Mouse (Mus musculus) heart, embryonic 13.5 days (tissue): ENCODE results near the gene Slc4a8. TPM values are rescaled to one million over a fixed set of nuclear protein-coding genes. Genes with fewer than 3 reads are reported as not detected.
"Not testable (repeated sequence)": the region's sequence is repeated elsewhere in the genome, so short reads cannot be mapped to it uniquely, and the experiment has no call there.

Source experiments
- ATAC-seq: fragments of 200-750 bp; cut with Nextera tagmentation; 2 replicates; pipeline ENCODE4 v1.8.0; 2017; ENCODE audit warnings: moderate TSS enrichment; ENCODE audit not compliant: insufficient number of reproducible peaks, low FRiP score, low TSS enrichment; ENCODE audit errors: extremely low read depth
- H3K27ac ChIP-seq: fragments of 300-500 bp; sonication (generic); replicated peaks from 2 replicates; pipeline ENCODE4 v1.5.1; 2015; ENCODE audit warnings: moderate library complexity, mild to moderate bottlenecking, inconsistent platforms
- H3K27me3 ChIP-seq: fragments of 300-500 bp; sonication (generic); replicated peaks from 2 replicates; pipeline ENCODE4 v1.6.1; 2015; ENCODE audit warnings: mild to moderate bottlenecking, inconsistent platforms
- H3K36me3 ChIP-seq: fragments of 300-500 bp; sonication (generic); 2 replicates; pipeline ENCODE4 v1.6.1; 2015; ENCODE audit warnings: mild to moderate bottlenecking, inconsistent platforms
- H3K4me1 ChIP-seq: fragments of 300-500 bp; sonication (generic); 2 replicates; pipeline ENCODE4 v1.6.1; 2015; ENCODE audit warnings: inconsistent platforms
- H3K4me2 ChIP-seq: fragments of 300-500 bp; sonication (generic); 2 replicates; pipeline ENCODE4 v1.6.1; 2015; ENCODE audit warnings: inconsistent platforms, mild to moderate bottlenecking, moderate library complexity
- H3K4me3 ChIP-seq: fragments of 300-500 bp; sonication (generic); 2 replicates; pipeline ENCODE4 v1.5.1; 2015; ENCODE audit warnings: moderate library complexity, mild to moderate bottlenecking, inconsistent platforms
- H3K9ac ChIP-seq: fragments of 300-500 bp; sonication (generic); 2 replicates; pipeline ENCODE4 v1.6.1; 2015; ENCODE audit warnings: inconsistent platforms, mild to moderate bottlenecking, moderate library complexity
- H3K9me3 ChIP-seq: fragments of 300-500 bp; sonication (generic); 2 replicates; pipeline ENCODE4 v1.6.1; 2016; ENCODE audit warnings: inconsistent platforms
- WGBS: fragments of 180-500 bp; shearing (Covaris S2); methylation state at CpG from one replicate; pipeline ENCODE4 v1.1.7; 2015; ENCODE audit warnings: mixed read lengths; 5-methylcytosine and 5-hydroxymethylcytosine counted together
- polyA plus RNA-seq: library from polyadenylated mRNA; unstranded; fragments of >200 nt; fragmentation: Nextera tagmentation; extraction: Ambion mirVana; gene quantifications from 2 replicates; pipeline ENCODE4 v1.2.1, GENCODE M21; 2015

Slc4a8 gene
- polyA plus RNA-seq, 1 experiment from 2014 or later: 1.1 TPM

- no peak for ATAC-seq
Measured at GRCm38 (mm10) chr15:100810243-100810642, 48.7 kb downstream of the Slc4a8 start.

DNA sequence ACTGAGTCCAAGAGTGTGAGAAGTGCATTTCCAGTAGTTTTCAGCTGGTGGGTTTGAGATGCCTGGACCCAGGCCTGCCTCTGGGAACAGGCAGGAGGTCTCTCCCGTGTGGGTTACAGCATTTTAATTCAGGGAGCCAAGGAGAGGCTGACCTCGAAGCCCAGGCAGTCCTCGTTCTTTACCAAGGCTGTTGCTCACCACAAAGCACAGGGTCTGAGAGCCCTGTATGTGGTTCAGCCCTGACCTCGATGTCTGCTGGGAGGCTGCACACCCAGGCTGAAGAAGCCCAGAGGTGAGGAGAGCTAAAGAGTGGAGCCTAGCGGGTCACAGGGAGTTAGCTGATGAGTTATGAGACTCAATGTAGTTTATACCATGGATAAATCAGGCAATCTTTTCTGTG is 52.0 kb downstream of the Slc4a8 start:
- no peak overlapping the region for H3K27ac ChIP-seq
- no peak for ATAC-seq
- no peak overlapping the region for H3K4me3 ChIP-seq
- H3K9ac ChIP-seq: no peak overlapping the region
- no peaks in the 10 kb centered on the region for H3K36me3 ChIP-seq
- 0 out of 2 replicates have a peak, but pooled peaks cover 2% of the 10 kb centered on the region for H3K9me3 ChIP-seq
- peaks cover 37% of the 10 kb centered on the region for H3K27me3 ChIP-seq
- H3K4me2 ChIP-seq: no peak overlapping the region
- 68% methylated on average over 5 of the region's 5 CpGs for WGBS
- peaks cover 11% of the 10 kb centered on the region for H3K4me1 ChIP-seq

More at GRCm38 (mm10) chr15:100810243-100810642, 48.7 kb downstream of the Slc4a8 start:
- no peaks in the 10 kb centered on the region for H3K36me3 ChIP-seq
- H3K27me3 ChIP-seq: peaks cover 25% of the 10 kb centered on the region
- H3K4me1 ChIP-seq: peaks cover 15% of the 10 kb centered on the region
- no peak overlapping the region for H3K4me2 ChIP-seq
- no peak overlapping the region for H3K27ac ChIP-seq
- 77% methylated on average over 8 of the region's 8 CpGs for WGBS
- H3K9me3 ChIP-seq: no peaks in the 10 kb centered on the region
- H3K4me3 ChIP-seq: no peak overlapping the region
- H3K9ac ChIP-seq: no peak overlapping the region

- no peak for ATAC-seq
- H3K27me3 ChIP-seq: peaks cover 37% of the 10 kb centered on the region
- WGBS: 81% methylated on average over 7 of the region's 7 CpGs
Measured at GRCm38 (mm10) chr15:100814066-100814465, 52.5 kb downstream of the Slc4a8 start.

DNA sequence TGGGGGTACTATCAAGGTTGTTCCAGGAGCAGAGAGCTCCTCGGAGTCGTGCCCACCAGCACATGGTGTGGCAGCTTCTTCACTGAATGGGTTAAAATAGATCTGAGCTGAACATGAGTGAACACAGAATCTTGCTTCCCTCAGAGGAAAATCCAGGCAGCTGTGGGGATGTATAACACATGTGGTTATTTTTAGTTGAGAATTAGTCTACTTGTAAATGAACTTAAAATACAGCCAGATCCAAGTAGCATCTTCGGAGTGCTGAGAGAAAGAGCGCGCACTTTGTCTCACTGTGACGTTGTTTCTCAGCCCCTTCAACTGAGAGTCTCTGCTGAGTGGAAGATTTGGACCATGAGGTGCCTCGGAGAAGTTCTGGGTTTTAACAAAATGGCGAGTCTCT is 53.8 kb downstream of the Slc4a8 start:
- ATAC-seq: no peak
- H3K4me1 ChIP-seq: peaks cover 11% of the 10 kb centered on the region
- no peaks in the 10 kb centered on the region for H3K36me3 ChIP-seq
- H3K27me3 ChIP-seq: peaks cover 46% of the 10 kb centered on the region
- 0 out of 2 replicates have a peak, but pooled peaks cover 9% of the 10 kb centered on the region for H3K9me3 ChIP-seq
- H3K4me2 ChIP-seq: peak overlapping the region; percentile 33; the same call in 1 of the 2 replicates
- H3K9ac ChIP-seq: no peak overlapping the region
- 59% methylated on average over 8 of the region's 8 CpGs for WGBS
- H3K4me3 ChIP-seq: no peak overlapping the region
- no peak overlapping the region for H3K27ac ChIP-seq

More at GRCm38 (mm10) chr15:100814066-100814465, 52.5 kb downstream of the Slc4a8 start:
- no peak overlapping the region for H3K4me2 ChIP-seq
- no peaks in the 10 kb centered on the region for H3K36me3 ChIP-seq
- H3K4me1 ChIP-seq: peaks cover 11% of the 10 kb centered on the region
- H3K9ac ChIP-seq: no peak overlapping the region
- H3K27ac ChIP-seq: no peak overlapping the region
- no peak overlapping the region for H3K4me3 ChIP-seq
- 0 out of 2 replicates have a peak, but pooled peaks cover 7% of the 10 kb centered on the region for H3K9me3 ChIP-seq

DNA sequence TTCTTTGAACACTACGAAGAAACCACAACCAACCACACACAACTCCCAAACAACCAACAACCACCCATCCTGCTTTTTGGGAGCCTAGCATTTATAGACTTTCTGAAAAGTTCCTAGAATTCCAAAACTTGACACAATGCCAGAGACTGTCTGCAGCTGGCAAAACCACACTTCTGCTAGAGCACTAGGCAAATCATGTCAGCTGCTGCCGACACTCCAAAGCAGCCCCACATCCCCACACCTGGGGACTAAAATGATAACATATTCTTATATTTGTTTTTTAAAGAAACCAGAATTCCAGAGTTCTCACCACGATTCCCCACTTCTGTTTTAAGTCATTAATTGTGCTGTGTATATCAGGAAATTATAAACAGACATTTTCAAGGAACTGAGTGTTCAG is 57.3 kb downstream of the Slc4a8 start:
- peaks cover 57% of the 10 kb centered on the region for H3K27me3 ChIP-seq
- peaks cover 11% of the 10 kb centered on the region for H3K4me1 ChIP-seq
- H3K27ac ChIP-seq: no peak overlapping the region
- H3K36me3 ChIP-seq: no peaks in the 10 kb centered on the region
- H3K4me2 ChIP-seq: no peak overlapping the region
- no peak overlapping the region for H3K9ac ChIP-seq
- ATAC-seq: no peak
- H3K9me3 ChIP-seq: 0 out of 2 replicates have a peak, but pooled peaks cover 9% of the 10 kb centered on the region
- 77% methylated on average over 3 of the region's 3 CpGs for WGBS
- no peak overlapping the region for H3K4me3 ChIP-seq

DNA sequence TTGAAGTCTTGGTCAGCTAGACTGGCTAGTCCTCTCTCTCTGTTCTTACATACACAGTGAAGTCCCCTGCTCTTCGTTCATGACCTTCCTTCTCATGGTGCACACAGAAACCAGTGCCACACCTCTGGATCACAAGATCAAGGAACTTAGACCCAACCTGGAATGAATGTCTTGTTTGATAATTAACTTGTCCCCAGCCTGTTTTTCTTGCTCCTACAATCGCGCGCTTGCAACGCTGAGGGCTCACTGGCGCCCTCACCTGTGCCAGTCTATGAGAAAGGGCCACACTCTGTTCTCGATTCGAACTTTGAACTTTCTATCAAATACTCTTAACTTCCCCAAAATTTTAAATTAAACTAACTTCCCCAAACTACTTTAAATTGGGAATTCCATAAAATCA is 60.3 kb downstream of the Slc4a8 start:
- Histone ChIP-seq H3K4me1 (no peaks in the 10 kb centered on the region), H3K36me3 (no peaks in the 10 kb centered on the region), H3K9ac (no peak overlapping the region), H3K4me2 (no peak overlapping the region), H3K27ac (no peak overlapping the region), H3K27me3 (peaks cover 71% of the 10 kb centered on the region), H3K4me3 (no peak overlapping the region), H3K9me3 (0 out of 2 replicates have a peak, but pooled peaks cover 9% of the 10 kb centered on the region)
- ATAC-seq: no peak
- 45% methylated on average over 8 of the region's 8 CpGs for WGBS

DNA sequence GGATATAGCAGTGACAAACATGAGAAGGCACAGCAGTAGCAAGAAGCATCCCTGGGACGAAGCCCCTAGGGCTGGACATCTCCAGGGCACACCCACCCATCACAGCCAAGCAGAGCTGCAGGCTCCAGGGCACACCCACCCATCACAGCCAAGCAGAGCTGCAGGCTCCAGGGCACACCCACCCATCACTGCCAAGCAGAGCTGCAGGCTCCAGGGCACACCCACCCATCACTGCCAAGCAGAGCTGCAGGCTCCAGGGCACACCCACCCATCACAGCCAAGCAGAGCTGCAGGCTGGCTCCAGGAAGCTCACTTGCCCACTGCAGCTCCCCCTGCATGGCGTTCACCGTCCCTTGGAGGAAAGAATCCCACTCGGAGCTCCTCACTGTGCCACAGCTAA is 60.8 kb downstream of the Slc4a8 start:
- not testable (repeated sequence) for ATAC-seq, H3K27ac ChIP-seq
- WGBS: 61% methylated on average over 4 of the region's 4 CpGs

GRCm38 (mm10) chr15:100825249-100825856 is 63.8 kb downstream of the Slc4a8 start:
- Histone ChIP-seq H3K9ac (no peak overlapping the region), H3K27me3 (peaks cover 70% of the 10 kb centered on the region), H3K36me3 (no peaks in the 10 kb centered on the region), H3K4me1 (no peaks in the 10 kb centered on the region), H3K4me2 (no peak overlapping the region), H3K4me3 (no peak overlapping the region), H3K27ac (no peak overlapping the region), H3K9me3 (0 out of 2 replicates have a peak, but pooled peaks cover 4% of the 10 kb centered on the region)
- ATAC-seq: no peak
- 21% methylated on average over 26 of the region's 26 CpGs for WGBS

More for the DNA sequence above, 60.8 kb downstream of the Slc4a8 start:
- H3K27me3 ChIP-seq: peaks cover 68% of the 10 kb centered on the region
- not testable (repeated sequence) for H3K4me1 ChIP-seq, H3K4me3 ChIP-seq, H3K36me3 ChIP-seq, H3K9ac ChIP-seq, H3K4me2 ChIP-seq, H3K9me3 ChIP-seq

DNA sequence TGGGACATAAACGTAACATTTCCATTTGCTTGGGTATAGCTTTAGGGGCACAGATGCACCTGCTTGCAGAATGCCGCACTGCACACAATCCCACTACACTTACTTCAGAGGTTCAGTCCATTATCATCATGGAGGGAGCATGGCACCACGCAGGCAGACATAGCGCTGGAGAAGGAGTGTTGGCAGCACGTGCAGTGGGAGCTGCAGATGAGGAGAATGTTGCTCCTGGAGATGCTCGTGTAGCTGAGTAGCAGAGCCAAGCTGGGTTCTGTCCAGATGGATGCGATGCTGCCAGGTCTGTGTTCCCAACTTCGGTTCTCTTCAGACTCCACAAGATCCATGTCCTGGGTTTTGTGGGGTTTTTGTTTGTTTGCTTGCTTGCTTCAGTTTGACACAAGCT is 64.5 kb downstream of the Slc4a8 start:
- H3K27me3 ChIP-seq: peaks cover 66% of the 10 kb centered on the region

GRCm38 (mm10) chr15:100829775-100830174 is 68.2 kb downstream of the Slc4a8 start:
- 0 out of 2 replicates have a peak, but pooled peaks cover 4% of the 10 kb centered on the region for H3K9me3 ChIP-seq
- WGBS: 77% methylated on average over 9 of the region's 9 CpGs
- no peak overlapping the region for H3K9ac ChIP-seq
- no peak overlapping the region for H3K4me3 ChIP-seq
- ATAC-seq: no peak
- H3K36me3 ChIP-seq: no peaks in the 10 kb centered on the region
- H3K27me3 ChIP-seq: peaks cover 62% of the 10 kb centered on the region
- no peak overlapping the region for H3K4me2 ChIP-seq
- H3K27ac ChIP-seq: no peak overlapping the region
- no peaks in the 10 kb centered on the region for H3K4me1 ChIP-seq

More for the DNA sequence above, 64.5 kb downstream of the Slc4a8 start:
- Histone ChIP-seq H3K9me3 (0 out of 2 replicates have a peak, but pooled peaks cover 4% of the 10 kb centered on the region), H3K36me3 (no peaks in the 10 kb centered on the region), H3K4me3 (no peak overlapping the region), H3K4me1 (no peaks in the 10 kb centered on the region), H3K9ac (no peak overlapping the region), H3K27ac (no peak overlapping the region), H3K4me2 (no peak overlapping the region)
- WGBS: 78% methylated on average over 8 of the region's 8 CpGs
- ATAC-seq: no peak

DNA sequence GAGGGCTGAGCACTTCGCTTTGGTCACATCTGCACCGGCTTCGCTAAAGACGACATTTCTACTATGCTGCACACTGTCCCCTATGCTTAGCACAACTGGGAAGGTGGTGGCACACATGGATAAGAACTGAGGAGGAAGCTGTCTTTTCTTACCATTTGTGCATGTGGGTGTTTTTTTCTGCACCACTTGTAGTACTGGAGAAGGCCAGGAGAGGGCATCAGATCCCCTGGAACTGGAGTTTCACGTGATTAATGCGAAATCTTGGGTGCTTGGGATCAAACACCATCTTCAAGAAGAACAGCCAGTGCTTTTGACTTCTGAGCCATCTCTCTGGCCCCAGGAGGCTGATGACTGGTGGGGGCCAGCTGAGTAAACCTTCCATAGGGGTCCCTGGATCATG is 69.1 kb downstream of the Slc4a8 start:
- Histone ChIP-seq H3K4me2 (no peak overlapping the region), H3K9me3 (0 out of 2 replicates have a peak, but pooled peaks cover 4% of the 10 kb centered on the region), H3K4me1 (no peaks in the 10 kb centered on the region), H3K36me3 (no peaks in the 10 kb centered on the region), H3K4me3 (no peak overlapping the region), H3K27ac (no peak overlapping the region), H3K9ac (no peak overlapping the region), H3K27me3 (peaks cover 54% of the 10 kb centered on the region)
- ATAC-seq: no peak
- 49% methylated on average over 6 of the region's 6 CpGs for WGBS

DNA sequence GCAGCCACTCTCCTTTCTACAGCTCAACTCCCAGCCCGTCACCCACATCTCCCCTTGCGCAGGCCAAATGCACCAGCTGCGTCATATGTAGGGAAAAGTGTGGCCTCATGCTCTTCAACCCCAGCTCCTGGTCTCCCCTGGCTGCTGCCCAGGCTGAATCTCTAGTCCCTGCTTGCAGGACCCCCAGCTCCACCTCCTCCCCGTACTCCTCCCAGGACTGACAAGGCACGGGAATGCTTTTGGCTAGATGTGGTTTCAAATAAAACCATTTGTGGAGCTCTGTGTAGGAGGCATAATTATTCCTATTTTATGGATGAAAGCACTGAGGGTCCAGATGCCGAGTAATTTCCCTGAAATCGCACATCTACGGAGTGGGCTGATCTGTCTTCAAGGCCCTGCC is 70.6 kb downstream of the Slc4a8 start:
- Histone ChIP-seq H3K27me3 (peaks cover 52% of the 10 kb centered on the region), H3K4me2 (no peak overlapping the region), H3K27ac (no peak overlapping the region), H3K9me3 (0 out of 2 replicates have a peak, but pooled peaks cover 4% of the 10 kb centered on the region), H3K36me3 (no peaks in the 10 kb centered on the region), H3K9ac (no peak overlapping the region), H3K4me3 (no peak overlapping the region), H3K4me1 (no peaks in the 10 kb centered on the region)
- no peak for ATAC-seq
- 83% methylated on average over 8 of the region's 8 CpGs for WGBS
